Mouse (Mus musculus) adrenal gland, postnatal 25 days (tissue): ENCODE measurements at regions not wholly inside any gene's neighbourhood (a gene's known extent, or its start where the extent isn't known, plus 50 kb on each side); places are given as distances from the start of the nearest gene placed in this dataset.

Experiments
- DNase-seq: peaks from one replicate; pipeline ENCODE4 v3.0.0; 2021; ENCODE audit warnings: mixed read lengths

DNA sequence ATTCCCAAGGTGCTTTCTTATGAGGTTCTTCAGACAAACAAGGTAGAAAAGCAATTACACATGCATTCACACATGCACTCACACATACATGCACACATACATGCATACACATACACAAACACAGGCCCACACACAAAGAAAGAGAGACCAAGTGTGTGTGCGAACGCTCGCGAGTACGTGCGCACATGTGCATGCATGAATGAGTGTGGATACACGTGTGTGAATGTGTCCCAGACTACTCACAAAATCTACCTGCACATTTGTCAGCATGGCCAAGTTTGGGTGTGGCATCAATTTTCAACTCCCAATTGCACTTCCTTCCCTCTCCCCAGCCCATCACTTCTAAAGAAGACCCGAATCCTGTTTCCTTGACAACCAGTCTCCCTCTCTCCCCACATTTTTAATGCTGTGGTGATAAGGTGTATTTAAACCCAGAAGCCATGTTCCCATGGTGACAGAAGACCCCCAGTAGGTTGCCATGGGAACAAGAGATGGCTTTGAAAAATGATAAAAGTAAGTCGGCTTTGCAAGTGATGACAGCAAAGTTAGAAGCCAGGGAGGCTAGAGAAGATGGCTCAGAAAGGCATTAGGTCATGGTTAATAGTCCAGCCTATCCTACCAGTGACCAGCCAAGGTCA, 206.3 kb downstream of the Rpl10-ps3 start:
- no peak for DNase-seq

GRCm38 (mm10) chr9:50136636-50136985, 208.2 kb downstream of the Rpl10-ps3 start:
- no peak for DNase-seq

DNA sequence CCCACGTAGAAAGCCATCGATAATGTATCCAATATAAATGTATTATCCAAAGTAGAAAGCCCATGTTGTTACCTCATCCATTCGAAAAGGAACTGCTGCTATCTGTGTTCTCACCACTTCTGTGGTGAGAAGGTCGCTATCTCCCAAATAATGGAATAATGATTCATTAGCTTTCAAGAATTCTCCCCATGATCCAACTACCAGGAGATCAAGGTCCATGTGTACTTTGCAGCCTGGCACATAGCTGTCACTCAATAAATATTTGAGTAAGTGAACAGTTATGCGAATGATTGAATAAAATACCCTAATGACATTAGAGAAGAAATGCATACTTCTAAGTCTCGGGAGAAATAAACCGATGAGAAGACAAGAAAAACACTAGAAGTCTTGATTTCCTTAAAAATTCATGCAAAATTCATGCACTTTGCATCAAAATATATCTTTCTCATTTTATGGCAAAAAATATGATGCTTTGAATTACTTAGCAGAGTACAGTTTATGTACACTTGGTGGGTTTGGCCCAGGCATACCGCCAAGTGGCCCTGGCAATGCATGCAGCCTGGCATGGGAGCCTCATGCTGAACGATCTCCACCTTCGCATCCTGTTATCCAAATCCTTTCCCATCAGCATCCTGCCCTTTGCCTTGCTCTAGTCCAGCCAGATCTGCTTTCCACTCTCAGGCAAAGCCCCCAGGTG, 208.7 kb downstream of the Rpl10-ps3 start:
- no peak for DNase-seq

DNA sequence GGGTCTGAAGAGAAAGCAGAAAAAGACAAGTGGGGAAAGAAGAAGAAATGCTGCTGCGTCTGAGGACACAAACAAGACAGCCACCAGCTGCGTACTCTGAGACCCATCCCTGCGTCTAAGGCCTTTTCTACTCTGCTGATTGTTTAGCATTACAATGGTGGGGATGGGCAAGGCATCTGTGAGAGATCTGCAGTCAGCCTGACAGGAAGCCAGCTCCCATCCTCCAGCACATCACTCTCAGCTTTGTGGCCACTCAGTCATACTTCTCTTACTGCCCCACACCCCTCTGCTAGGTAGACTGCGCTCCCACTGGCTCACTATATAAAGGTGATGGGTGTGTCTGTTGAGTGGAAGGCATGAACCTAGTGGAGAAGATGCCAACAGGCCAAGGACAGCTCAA, 220.5 kb downstream of the Rpl10-ps3 start:
- DNase-seq: no peak

GRCm38 (mm10) chr9:50120820-50121599, 223.8 kb downstream of the Rpl10-ps3 start:
- DNase-seq: no peak

- no peak for DNase-seq
Measured at GRCm38 (mm10) chr9:50119412-50119811, 225.4 kb downstream of the Rpl10-ps3 start.

- DNase-seq: no peak
Measured at GRCm38 (mm10) chr9:50118578-50118977, 226.2 kb downstream of the Rpl10-ps3 start.

DNA sequence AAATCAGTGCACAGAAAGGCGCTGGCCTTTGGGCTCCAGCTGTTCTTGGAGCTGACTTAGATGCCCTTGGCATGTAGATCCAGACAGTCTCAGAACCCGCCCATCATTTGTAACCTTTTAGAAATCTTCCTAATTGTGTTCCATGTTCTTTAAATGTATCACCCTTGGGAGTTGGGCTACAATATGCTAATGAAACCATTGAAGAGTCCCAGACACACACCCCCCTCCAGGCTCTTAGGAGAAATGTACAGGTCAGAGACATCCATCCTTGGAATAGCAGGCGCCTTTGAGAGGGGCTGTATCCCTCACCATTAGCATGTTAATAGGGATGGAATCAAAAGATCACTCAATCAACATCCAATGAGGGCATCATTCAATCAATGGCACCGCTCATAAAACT, 238.2 kb downstream of the Rpl10-ps3 start:
- DNase-seq: no peak

DNA sequence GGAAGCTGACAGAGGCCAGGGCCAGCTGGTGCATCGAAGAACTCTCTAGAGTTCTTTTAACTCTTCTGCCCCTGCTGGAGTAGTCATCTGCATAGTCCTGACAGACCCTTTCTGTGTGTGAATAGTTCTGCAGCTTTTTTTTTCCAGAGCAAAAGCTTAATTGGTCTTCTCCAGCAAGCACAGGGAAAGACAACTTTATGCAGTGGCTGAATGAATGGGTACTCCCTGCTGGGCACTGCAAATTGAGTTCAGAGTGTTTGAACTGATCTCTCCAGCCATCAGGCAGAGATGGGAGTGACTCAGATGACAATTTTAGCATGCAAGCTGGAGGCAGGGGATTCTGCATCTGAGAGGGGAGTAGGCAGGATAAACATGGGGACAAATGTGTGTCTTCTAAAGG, 242.0 kb downstream of the Rpl10-ps3 start:
- no peak for DNase-seq

- DNase-seq: no peak
Measured at GRCm38 (mm10) chr9:50101061-50101460, 243.7 kb downstream of the Rpl10-ps3 start.

- DNase-seq: no peak
Measured at GRCm38 (mm10) chr9:50090968-50091367, 253.8 kb downstream of the Rpl10-ps3 start.

GRCm38 (mm10) chr9:50089916-50090315, 254.9 kb downstream of the Rpl10-ps3 start:
- DNase-seq: no peak

DNA sequence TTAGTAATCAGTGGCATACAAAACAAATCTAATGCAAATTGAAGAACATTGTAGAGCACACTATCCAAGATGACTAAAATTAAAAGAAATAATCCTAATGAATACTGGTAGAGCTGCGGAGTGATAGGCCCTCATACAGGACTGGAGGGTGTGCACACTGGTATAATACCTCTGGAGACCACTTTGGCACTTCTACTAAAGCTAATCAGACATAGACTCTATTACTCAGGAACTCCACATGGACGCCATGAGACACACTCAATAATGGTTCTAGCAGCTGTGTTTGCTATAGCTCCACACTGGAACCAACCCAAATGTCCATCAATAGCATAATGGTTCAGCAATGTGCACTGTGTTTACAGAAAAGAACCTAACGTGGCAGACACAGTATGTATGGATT, 264.6 kb downstream of the Rpl10-ps3 start:
- no peak for DNase-seq

- no peak for DNase-seq
Measured at GRCm38 (mm10) chr9:50068576-50068975, 269.9 kb upstream of the Ncam1 start.

DNA sequence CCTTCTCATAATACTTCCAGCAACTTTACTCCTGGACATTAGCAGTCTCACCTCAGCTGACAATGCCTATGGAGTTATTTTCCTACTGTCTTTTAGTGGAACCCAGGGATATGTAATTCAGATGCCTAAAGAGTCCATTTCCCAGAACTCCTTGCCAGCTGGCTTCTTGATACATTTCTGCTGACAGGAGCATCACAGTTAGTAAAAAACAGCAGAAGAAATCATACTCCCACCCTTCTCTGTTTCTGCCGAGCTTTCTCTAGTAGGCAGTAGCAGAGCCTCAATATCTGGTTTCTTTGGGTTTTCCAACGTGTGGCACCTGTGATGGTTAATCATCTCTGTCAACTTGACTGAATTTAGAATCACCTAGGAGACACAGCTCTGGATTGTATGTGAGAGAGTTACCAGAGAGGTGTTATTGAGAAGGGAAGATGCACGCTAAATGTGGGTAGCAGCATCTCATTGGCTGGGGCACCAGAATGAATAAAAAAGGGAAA, 269.1 kb upstream of the Ncam1 start:
- DNase-seq: no peak

DNA sequence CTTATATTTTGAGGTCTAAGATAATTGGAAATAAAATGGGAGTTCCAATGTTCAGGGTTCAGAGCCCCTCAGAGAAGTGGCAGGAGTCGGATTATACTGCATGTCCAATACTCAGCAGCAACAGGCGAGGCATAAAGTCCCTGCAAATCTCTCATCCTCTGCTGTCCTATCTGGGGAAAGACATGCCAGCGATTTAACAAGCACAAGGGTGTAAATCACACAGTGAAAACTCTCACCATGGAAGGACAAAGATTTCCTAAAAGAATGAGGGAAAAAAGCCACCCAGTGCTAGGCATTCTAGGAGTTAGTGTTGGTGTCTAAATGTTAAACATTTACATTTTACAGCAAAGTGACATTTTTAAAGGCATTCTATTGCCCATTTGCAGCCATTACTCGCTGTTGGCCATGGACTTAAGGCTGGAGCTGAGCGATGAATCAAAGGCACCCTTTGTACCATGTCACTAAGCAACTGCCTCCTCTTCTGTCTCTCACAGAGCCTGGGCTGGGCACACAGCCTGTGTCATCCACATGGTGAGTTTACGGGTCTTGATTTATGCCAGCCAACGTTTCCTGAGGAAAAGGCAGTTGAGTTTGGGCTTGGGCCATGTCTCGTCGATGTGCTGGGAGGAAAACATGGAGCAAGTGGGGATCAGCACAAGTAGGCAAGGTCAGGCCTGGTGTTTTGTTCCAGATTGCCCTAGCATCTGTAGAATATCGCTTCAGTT, 265.9 kb upstream of the Ncam1 start:
- DNase-seq: no peak

- no peak for DNase-seq
Measured at GRCm38 (mm10) chr9:50038231-50038630, 239.5 kb upstream of the Ncam1 start.

- no peak for DNase-seq
Measured at GRCm38 (mm10) chr9:50032322-50033158, 233.8 kb upstream of the Ncam1 start.

- no peak for DNase-seq
Measured at GRCm38 (mm10) chr9:50031318-50031717, 232.6 kb upstream of the Ncam1 start.

- no peak for DNase-seq
Measured at GRCm38 (mm10) chr9:50029030-50029429, 230.3 kb upstream of the Ncam1 start.

DNA sequence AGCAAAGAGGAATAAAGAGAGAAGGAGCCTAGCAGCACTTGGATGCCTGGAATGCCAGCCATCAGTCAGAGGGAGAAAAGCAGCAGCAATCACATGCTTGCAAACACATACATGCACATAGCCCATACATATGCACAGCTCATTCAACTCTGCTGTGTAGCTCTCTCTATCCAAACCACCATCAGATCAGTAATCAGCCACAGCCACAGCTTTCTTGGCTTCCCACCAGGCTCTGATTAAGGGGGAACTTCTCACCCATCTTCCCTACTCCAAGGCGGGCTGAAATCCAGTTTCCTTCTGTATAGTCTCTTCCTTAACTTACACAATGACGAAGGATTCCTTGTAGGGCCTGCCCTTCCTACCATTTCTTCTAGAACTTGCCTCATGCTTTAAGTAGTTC, 229.8 kb upstream of the Ncam1 start:
- no peak for DNase-seq

- DNase-seq: no peak
Measured at GRCm38 (mm10) chr9:50024820-50025219, 226.1 kb upstream of the Ncam1 start.
